Mouse (Mus musculus) heart, adult 2 months (tissue): ENCODE measurements at regions not wholly inside any gene's neighbourhood (a gene's known extent, or its start where the extent isn't known, plus 50 kb on each side); places are given as distances from the start of the nearest gene placed in this dataset.

ENCODE experiments used
- DNase-seq, 2 experiments: peaks; one replicate each; pipeline ENCODE4 v3.0.0; 2021
- H3K27ac ChIP-seq: fragments of 200-600 bp; 2 replicates; pipeline ENCODE4 v1.8.1; 2022
- H3K27me3 ChIP-seq: fragments of 200-500 bp; 2 replicates; pipeline ENCODE4 v1.6.1; 2012; ENCODE audit warnings: mild to moderate bottlenecking, low read length, inconsistent platforms, mixed read lengths; ENCODE audit not compliant: control insufficient read depth, insufficient read depth
- H3K36me3 ChIP-seq: fragments of 200-500 bp; 2 replicates; pipeline ENCODE4 v1.6.1; 2012; ENCODE audit warnings: low read length, inconsistent platforms; ENCODE audit not compliant: control insufficient read depth, insufficient read depth
- H3K4me1 ChIP-seq: fragments of 200-500 bp; 2 replicates; pipeline ENCODE4 v1.6.1; 2011; ENCODE audit warnings: low read length; ENCODE audit not compliant: control insufficient read depth, insufficient read depth
- H3K4me3 ChIP-seq: fragments of 200-600 bp; 2 replicates; pipeline ENCODE4 v1.8.1; 2022
- H3K79me2 ChIP-seq: fragments of 200-500 bp; replicated peaks from 2 replicates; pipeline ENCODE4 v1.6.1; 2012; ENCODE audit warnings: mild to moderate bottlenecking, inconsistent platforms, low read length, moderate library complexity, mixed read lengths; ENCODE audit not compliant: control insufficient read depth, insufficient read depth
- H3K9ac ChIP-seq: fragments of 200-500 bp; 2 replicates; pipeline ENCODE4 v1.6.1; 2012; ENCODE audit warnings: low read depth, mild to moderate bottlenecking, control low read depth, inconsistent platforms, low read length, mixed read lengths
- CTCF ChIP-seq: fragments of 200-600 bp; IDR thresholded peaks from 2 replicates; pipeline ENCODE4 v1.8.1; 2022; ENCODE audit warnings: antibody characterized with exemption, mild to moderate bottlenecking, moderate library complexity
- EP300 ChIP-seq: fragments of 200-500 bp; IDR thresholded peaks from 2 replicates; pipeline ENCODE4 v1.6.1; 2011; ENCODE audit warnings: low read depth, low read length, control low read depth; ENCODE audit not compliant: insufficient read depth
- POLR2A ChIP-seq: fragments of 200-500 bp; IDR thresholded peaks from 2 replicates; pipeline ENCODE4 v1.6.1; 2011; ENCODE audit warnings: mild to moderate bottlenecking, low read depth, low read length, control low read depth; ENCODE audit not compliant: insufficient read depth
- WGBS: fragments of 180-500 bp; shearing (Covaris S2); methylation state at CpG from one replicate; pipeline ENCODE4 v1.1.7; 2018; 5-methylcytosine and 5-hydroxymethylcytosine counted together
- intact Hi-C: fragments of 180-260 bp; cut with DNase I; formaldehyde crosslinking; loops from one replicate; pipeline ENCODE4 v1.15.1; 2025

GRCm38 (mm10) chr16:55720430-55720829 is 118.3 kb downstream of the Nfkbiz start:
- TF ChIP-seq CTCF (no peak), EP300 (no peak), POLR2A (no peak)
- DNase-seq, result no peak
- Histone ChIP-seq H3K4me1 (no peaks in the 10 kb centered on the region), H3K36me3 (no peaks in the 10 kb centered on the region), H3K27me3 (0 out of 2 replicates have a peak, but pooled peaks cover 1% of the 10 kb centered on the region), H3K79me2 (no peaks in the 10 kb centered on the region), H3K9ac (no peak overlapping the region), H3K27ac (no peak overlapping the region), H3K4me3 (no peak overlapping the region)
- intact Hi-C loops, result no loop called here
- 28% methylated on average over 3 of the region's 3 CpGs for WGBS

GRCm38 (mm10) chr16:55710017-55710416 is 128.7 kb downstream of the Nfkbiz start:
- H3K27me3 ChIP-seq, result no peaks in the 10 kb centered on the region
- no peak for DNase-seq
- no peak for TF ChIP-seq CTCF
- TF ChIP-seq POLR2A, result no peak
- TF ChIP-seq EP300, result no peak
- no peaks in the 10 kb centered on the region for H3K36me3 ChIP-seq
- H3K27ac ChIP-seq, result no peak overlapping the region
- H3K4me3 ChIP-seq, result no peak overlapping the region
- no peaks in the 10 kb centered on the region for H3K79me2 ChIP-seq
- H3K4me1 ChIP-seq, result no peaks in the 10 kb centered on the region
- intact Hi-C loops, result no loop called here
- 55% methylated on average over 3 of the region's 3 CpGs for WGBS
- H3K9ac ChIP-seq, result no peak overlapping the region

- intact Hi-C loops, result no loop called here
These were observed 132.2 kb downstream of the Nfkbiz start for GRCm38 (mm10) chr16:55706502-55706901.

GRCm38 (mm10) chr16:55698489-55698892 is 140.2 kb downstream of the Nfkbiz start:
- no peak for DNase-seq
- H3K4me1 ChIP-seq, result no peaks in the 10 kb centered on the region
- H3K79me2 ChIP-seq, result no peaks in the 10 kb centered on the region
- no peaks in the 10 kb centered on the region for H3K27me3 ChIP-seq
- TF ChIP-seq POLR2A, result no peak
- TF ChIP-seq EP300, result no peak
- no peak for TF ChIP-seq CTCF
- no peak overlapping the region for H3K27ac ChIP-seq
- H3K36me3 ChIP-seq, result no peaks in the 10 kb centered on the region
- no peak overlapping the region for H3K4me3 ChIP-seq
- H3K9ac ChIP-seq, result no peak overlapping the region
- intact Hi-C loops, result no loop called here
- 41% methylated on average over 3 of the region's 3 CpGs for WGBS

More at GRCm38 (mm10) chr16:55706502-55706901, 132.2 kb downstream of the Nfkbiz start:
- H3K4me3 ChIP-seq, result no peak overlapping the region
- no peaks in the 10 kb centered on the region for H3K36me3 ChIP-seq
- H3K27me3 ChIP-seq, result no peaks in the 10 kb centered on the region
- H3K4me1 ChIP-seq, result no peaks in the 10 kb centered on the region
- DNase-seq, result no peak
- no peak overlapping the region for H3K9ac ChIP-seq
- TF ChIP-seq EP300, result no peak
- no peak for TF ChIP-seq CTCF
- no peak for TF ChIP-seq POLR2A
- no peaks in the 10 kb centered on the region for H3K79me2 ChIP-seq
- no peak overlapping the region for H3K27ac ChIP-seq

GRCm38 (mm10) chr16:55691069-55691468 is 147.6 kb downstream of the Nfkbiz start:
- intact Hi-C loops, result no loop called here
- no peak for DNase-seq
- Histone ChIP-seq H3K9ac (no peak overlapping the region), H3K36me3 (no peaks in the 10 kb centered on the region), H3K79me2 (no peaks in the 10 kb centered on the region), H3K4me3 (no peak overlapping the region), H3K4me1 (no peaks in the 10 kb centered on the region), H3K27ac (no peak overlapping the region), H3K27me3 (no peaks in the 10 kb centered on the region)
- TF ChIP-seq CTCF (no peak), EP300 (no peak), POLR2A (no peak)
- WGBS, result 82% methylated on average over 2 of the region's 2 CpGs

GRCm38 (mm10) chr16:55663946-55664345 is 174.8 kb downstream of the Nfkbiz start:
- TF ChIP-seq POLR2A (no peak), CTCF (no peak), EP300 (no peak)
- Histone ChIP-seq H3K9ac (no peak overlapping the region), H3K79me2 (no peaks in the 10 kb centered on the region), H3K4me1 (no peaks in the 10 kb centered on the region), H3K27me3 (no peaks in the 10 kb centered on the region), H3K36me3 (no peaks in the 10 kb centered on the region), H3K27ac (no peak overlapping the region), H3K4me3 (no peak overlapping the region)
- WGBS, result 61% methylated on average over 1 of the region's 1 CpGs
- peak in 1 of 2 experiments; percentile 4 for DNase-seq
- intact Hi-C loops, result no loop called here
